Mouse (Mus musculus) embryonic facial prominence, embryonic 15.5 days (tissue): Measurements from ENCODE around the gene Pla2g4e. TPM values are rescaled to one million over a fixed set of nuclear protein-coding genes. Genes with fewer than 3 reads are reported as not detected.
A peak's percentile ranks its signal among the peaks of the same experiment; 100 is the strongest.

Source experiments
- ATAC-seq: fragments of 200-750 bp; cut with Nextera tagmentation; 2 replicates; pipeline ENCODE4 v1.8.0; 2017; ENCODE audit warnings: low read depth, moderate TSS enrichment; ENCODE audit not compliant: insufficient number of reproducible peaks, low FRiP score, low TSS enrichment
- H3K27ac ChIP-seq: fragments of 300-500 bp; sonication (generic); replicated peaks from 2 replicates; pipeline ENCODE4 v1.5.1; 2015; ENCODE audit warnings: mild to moderate bottlenecking, inconsistent platforms
- H3K27me3 ChIP-seq: fragments of 300-500 bp; sonication (generic); 2 replicates; pipeline ENCODE4 v1.6.1; 2015; ENCODE audit warnings: inconsistent platforms
- H3K36me3 ChIP-seq: fragments of 300-500 bp; sonication (generic); 2 replicates; pipeline ENCODE4 v1.6.1; 2015; ENCODE audit warnings: mild to moderate bottlenecking, inconsistent platforms
- H3K4me1 ChIP-seq: fragments of 300-500 bp; sonication (generic); 2 replicates; pipeline ENCODE4 v1.6.1; 2015; ENCODE audit warnings: inconsistent platforms
- H3K4me2 ChIP-seq: fragments of 300-500 bp; sonication (generic); replicated peaks from 2 replicates; pipeline ENCODE4 v1.6.1; 2015; ENCODE audit warnings: mild to moderate bottlenecking, inconsistent platforms
- H3K4me3 ChIP-seq: fragments of 300-500 bp; sonication (generic); replicated peaks from 2 replicates; pipeline ENCODE4 v1.5.1; 2015; ENCODE audit warnings: mild to moderate bottlenecking, inconsistent platforms
- H3K9ac ChIP-seq: fragments of 300-500 bp; sonication (generic); 2 replicates; pipeline ENCODE4 v1.6.1; 2015; ENCODE audit warnings: inconsistent platforms
- H3K9me3 ChIP-seq: fragments of 300-500 bp; sonication (generic); replicated peaks from 2 replicates; pipeline ENCODE4 v1.6.1; 2016; ENCODE audit warnings: inconsistent platforms
- WGBS: fragments of 180-500 bp; shearing (Covaris S2); methylation state at CpG from one replicate; pipeline ENCODE4 v1.1.7; 2015; 5-methylcytosine and 5-hydroxymethylcytosine counted together
- polyA plus RNA-seq: library from polyadenylated mRNA; unstranded; fragments of >200 nt; fragmentation: Nextera tagmentation; extraction: Ambion mirVana; gene quantifications from 2 replicates; pipeline ENCODE4 v1.2.1, GENCODE M21; 2015

The Pla2g4e gene
- 2.7 and 3.4 TPM in 2 replicates for polyA plus RNA-seq

DNA sequence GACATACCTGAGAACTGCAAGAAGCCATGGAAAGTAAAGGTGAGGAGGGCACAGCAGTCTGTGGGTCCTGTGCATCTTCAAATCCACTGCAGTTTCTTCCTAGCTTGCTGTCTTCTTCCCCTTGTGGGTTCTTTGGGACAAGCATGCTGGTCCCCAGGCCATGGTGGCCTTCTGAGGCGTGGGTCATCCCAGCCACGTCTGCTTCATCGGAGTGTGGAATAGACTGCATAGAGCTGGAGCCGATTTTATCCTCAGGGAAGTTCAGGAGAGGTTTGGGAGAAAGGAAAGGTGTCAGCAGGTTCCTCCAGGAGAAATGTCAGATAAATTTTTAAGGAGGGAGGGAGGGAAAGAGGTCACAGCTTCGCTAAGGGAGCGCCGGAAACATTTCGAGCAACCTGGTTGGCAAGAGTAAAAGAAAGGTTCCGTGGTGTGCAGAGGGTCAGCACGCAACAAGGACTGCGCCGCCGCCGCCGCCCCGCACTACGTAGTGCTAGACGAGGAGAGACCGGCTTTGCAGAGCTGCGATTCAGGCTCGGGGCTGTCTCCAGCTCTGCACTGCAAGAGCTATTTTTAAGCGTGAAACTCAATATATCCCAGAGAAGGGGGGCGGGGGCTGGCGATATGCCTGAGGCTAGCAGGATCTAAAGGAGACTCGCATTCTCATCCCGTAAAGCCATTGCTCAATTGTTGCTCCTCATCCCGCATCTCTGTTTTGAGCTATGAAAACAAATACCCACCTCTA lies at the start of gene Pla2g4e:
Gene Pla2g4e (minus strand): TSS at position 657 of the 742 bp plus-strand sequence.
- H3K27ac ChIP-seq, result no peak within 1 kb of the TSS
- 0 out of 2 replicates have a peak within 1 kb of the TSS, but pooled peaks have one; percentile 6 for H3K9ac ChIP-seq
- H3K4me1 ChIP-seq, result peaks cover 13% of the 10 kb centered on the region; the same call in 1 of the 2 replicates
- peak within 1 kb of the TSS; percentile 80 for H3K4me2 ChIP-seq
- peak; percentile 65 for ATAC-seq
- no peaks in the 10 kb centered on the region for H3K9me3 ChIP-seq
- no peaks in the 10 kb centered on the region for H3K36me3 ChIP-seq
- 4% methylated on average over 27 of the region's 27 CpGs for WGBS
- peak within 1 kb of the TSS; percentile 41 for H3K4me3 ChIP-seq
- H3K27me3 ChIP-seq, result no peaks in the 10 kb centered on the region; the same call in 1 of the 2 replicates

DNA sequence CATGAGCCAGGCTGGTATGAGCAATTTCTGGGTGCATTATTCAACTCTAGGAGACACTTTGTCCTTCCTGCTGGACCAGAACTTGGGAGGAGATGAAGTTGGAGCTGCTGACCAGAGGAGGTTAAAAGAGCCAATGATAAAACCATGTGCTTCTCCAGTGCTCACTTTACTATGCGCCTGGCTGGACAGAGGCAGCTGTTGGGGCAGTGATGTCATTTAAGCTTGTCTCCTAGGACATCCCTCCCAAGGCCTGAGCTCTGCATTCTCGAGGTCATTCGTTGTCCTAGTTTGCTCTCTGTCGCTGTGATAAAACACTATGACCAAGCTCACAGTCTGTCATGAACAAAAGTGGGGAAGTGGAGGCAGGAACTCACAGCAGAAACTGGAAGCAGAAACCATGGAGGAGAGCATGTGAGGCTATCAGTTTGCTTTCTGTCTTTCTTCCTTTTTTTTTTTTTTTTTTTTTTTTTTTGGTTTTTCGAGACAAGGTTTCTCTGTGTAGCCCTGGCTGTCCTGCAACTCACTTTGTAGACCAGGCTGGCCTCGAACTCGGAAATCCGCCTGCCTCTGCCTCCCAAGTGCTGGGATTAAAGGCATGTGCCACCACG lies 46.4 kb upstream of the Pla2g4e start:
- Histone ChIP-seq H3K36me3 (no peaks in the 10 kb centered on the region), H3K9ac (no peak overlapping the region), H3K27ac (no peak overlapping the region), H3K9me3 (no peaks in the 10 kb centered on the region), H3K4me3 (no peak overlapping the region), H3K4me2 (no peak overlapping the region), H3K27me3 (no peaks in the 10 kb centered on the region), H3K4me1 (no peaks in the 10 kb centered on the region)
- no peak for ATAC-seq
- 83% methylated on average over 8 of the region's 9 CpGs for WGBS

DNA sequence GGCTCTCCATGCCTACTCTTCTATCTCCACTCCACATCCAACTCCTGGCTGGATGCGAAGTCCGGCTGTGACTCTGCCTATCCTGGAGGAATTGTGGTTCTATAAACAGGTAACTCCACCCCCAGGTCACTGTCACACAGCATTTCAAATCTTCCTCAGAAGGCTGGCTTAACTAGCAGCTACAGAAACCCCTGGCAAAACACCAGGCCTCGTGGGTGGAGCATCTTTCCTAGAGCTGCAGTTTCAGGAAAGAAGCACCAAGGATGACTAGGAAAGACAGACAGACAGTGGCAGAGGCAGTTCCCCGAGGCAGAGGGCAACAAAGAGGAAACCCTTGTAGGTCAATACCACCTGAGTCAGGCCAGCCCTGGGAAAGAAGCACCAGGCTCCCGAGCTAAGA lies 43.9 kb upstream of the Pla2g4e start, which contains the start of gene Pla2g4d:
Gene Pla2g4d (minus strand): TSS at position 203 of the 400 bp plus-strand sequence.
- 70% methylated on average over 5 of the region's 5 CpGs for WGBS
- H3K9me3 ChIP-seq, result no peaks in the 10 kb centered on the region
- no peaks in the 10 kb centered on the region for H3K27me3 ChIP-seq
- H3K36me3 ChIP-seq, result no peaks in the 10 kb centered on the region
- H3K4me1 ChIP-seq, result no peaks in the 10 kb centered on the region
- no peak within 1 kb of the TSS for H3K4me2 ChIP-seq
- no peak within 1 kb of the TSS for H3K27ac ChIP-seq
- no peak within 1 kb of the TSS for H3K4me3 ChIP-seq
- H3K9ac ChIP-seq, result no peak within 1 kb of the TSS
- ATAC-seq, result no peak

DNA sequence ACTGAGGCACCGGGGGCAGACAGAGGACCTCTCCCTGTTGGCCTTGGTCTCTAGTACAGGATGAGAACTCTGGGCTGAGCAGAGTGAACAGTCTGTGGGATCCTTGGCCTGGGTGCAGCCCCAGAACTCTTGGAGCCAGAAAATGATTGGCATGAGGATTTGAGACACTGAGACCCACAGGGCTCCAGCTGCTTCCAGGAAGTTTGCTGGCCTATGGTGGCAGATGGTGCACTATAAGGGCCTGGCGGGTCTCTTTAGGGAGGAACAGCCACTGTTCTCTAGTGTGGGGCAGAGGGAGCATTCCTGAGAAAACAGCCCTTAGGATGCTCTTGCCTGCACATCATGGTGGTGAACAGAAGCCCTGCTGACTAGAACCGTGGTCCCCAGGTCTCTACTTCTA lies 43.3 kb upstream of the Pla2g4e start:
- H3K9ac ChIP-seq, result no peak overlapping the region
- ATAC-seq, result no peak

DNA sequence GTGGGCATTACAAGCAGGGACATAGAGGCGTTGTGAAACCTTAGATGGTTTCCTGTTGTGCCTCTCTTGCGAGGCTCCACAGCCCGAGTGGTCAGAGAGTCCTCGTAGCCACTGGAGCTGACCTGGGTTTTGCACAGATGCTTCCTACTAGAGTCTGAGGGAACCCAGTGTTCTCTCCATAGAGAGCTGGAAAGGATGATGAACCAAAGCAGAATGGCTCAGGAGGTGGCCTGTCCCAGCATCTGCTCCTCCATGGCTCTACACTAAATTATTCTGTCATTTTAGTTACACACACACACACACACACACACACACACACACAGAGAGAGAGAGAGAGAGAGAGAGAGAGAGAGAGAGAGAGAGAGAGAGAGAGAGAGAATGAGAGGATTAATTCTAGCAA lies 40.5 kb upstream of the Pla2g4e start:
- no peak overlapping the region for H3K9ac ChIP-seq
- H3K27me3 ChIP-seq, result no peaks in the 10 kb centered on the region
- WGBS, result 62% methylated on average over 4 of the region's 4 CpGs
- no peak for ATAC-seq
- H3K4me2 ChIP-seq, result no peak overlapping the region
- no peaks in the 10 kb centered on the region for H3K36me3 ChIP-seq
- no peaks in the 10 kb centered on the region for H3K4me1 ChIP-seq
- H3K4me3 ChIP-seq, result no peak overlapping the region
- H3K9me3 ChIP-seq, result no peaks in the 10 kb centered on the region
- no peak overlapping the region for H3K27ac ChIP-seq

More for the DNA sequence above, 43.3 kb upstream of the Pla2g4e start:
- H3K27ac ChIP-seq, result no peak overlapping the region
- no peaks in the 10 kb centered on the region for H3K9me3 ChIP-seq
- H3K27me3 ChIP-seq, result no peaks in the 10 kb centered on the region
- H3K4me1 ChIP-seq, result no peaks in the 10 kb centered on the region
- no peak overlapping the region for H3K4me3 ChIP-seq
- WGBS, result 86% methylated on average over 3 of the region's 3 CpGs
- no peaks in the 10 kb centered on the region for H3K36me3 ChIP-seq
- H3K4me2 ChIP-seq, result no peak overlapping the region

DNA sequence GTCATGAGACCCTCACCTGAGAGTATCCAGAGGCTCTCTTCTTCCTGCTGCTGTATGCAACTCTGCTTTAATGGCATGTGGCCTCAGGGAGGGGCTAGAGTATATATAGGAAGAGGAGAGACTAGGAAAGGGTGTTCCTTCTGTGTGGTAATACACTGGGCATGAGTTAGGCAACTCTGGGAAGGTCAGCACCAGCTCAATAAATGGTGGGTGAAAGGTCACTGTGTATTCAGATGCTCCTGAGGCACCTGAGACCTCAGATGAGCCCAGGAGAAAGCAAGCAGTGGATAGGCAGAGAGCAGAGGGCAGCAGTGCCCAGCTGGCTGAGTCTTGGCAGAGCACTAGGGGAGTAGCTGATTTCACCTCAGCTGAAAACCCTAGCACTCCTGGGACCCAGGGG lies 39.6 kb upstream of the Pla2g4e start:
- Histone ChIP-seq H3K36me3 (no peaks in the 10 kb centered on the region), H3K9me3 (no peaks in the 10 kb centered on the region), H3K4me3 (no peak overlapping the region), H3K27me3 (no peaks in the 10 kb centered on the region), H3K4me2 (no peak overlapping the region), H3K27ac (no peak overlapping the region), H3K9ac (no peak overlapping the region), H3K4me1 (no peaks in the 10 kb centered on the region)
- ATAC-seq, result no peak

DNA sequence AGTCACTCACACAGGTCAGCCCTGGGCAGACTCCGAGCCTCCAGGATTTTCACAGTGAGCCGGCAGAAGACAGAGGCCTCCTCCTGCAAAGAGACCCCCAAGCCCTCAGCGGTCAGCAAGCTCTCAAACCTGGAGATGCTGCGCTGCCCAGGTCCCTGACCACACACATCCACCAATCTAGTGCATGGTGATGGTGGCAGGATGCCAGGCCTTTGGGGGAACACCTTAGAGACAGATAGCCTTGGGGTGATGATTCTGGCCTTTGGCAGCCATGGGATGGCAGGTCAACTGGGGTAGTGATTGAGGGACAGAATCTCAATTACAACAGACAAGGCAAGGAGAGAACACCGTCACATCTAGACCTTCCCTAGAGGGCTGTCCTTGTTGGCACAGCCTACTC lies 39.0 kb upstream of the Pla2g4e start:
- Histone ChIP-seq H3K27me3 (no peaks in the 10 kb centered on the region), H3K4me3 (no peak overlapping the region), H3K36me3 (no peaks in the 10 kb centered on the region), H3K4me2 (no peak overlapping the region), H3K4me1 (no peaks in the 10 kb centered on the region), H3K27ac (no peak overlapping the region), H3K9ac (no peak overlapping the region), H3K9me3 (no peaks in the 10 kb centered on the region)
- 81% methylated on average over 5 of the region's 5 CpGs for WGBS
- ATAC-seq, result no peak

DNA sequence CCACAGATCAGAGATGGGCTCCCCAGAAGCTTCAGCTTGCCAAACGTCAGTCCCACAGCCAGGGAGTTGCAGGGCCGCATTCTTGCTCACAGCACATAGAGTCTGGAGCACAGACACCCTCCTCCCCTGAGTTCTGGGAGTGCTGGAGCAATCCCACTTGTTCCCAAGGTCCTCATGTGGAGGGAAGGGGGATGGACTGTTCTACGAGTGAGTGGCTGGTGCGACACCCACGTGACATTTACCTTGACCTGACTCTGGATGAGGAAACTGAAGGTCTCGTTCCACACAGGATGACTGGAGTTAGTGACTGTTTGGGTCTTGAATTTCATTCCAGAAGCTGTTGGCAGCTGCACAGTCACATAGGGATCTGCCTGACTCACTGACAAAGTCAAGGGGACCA lies 38.4 kb upstream of the Pla2g4e start:
- no peaks in the 10 kb centered on the region for H3K4me1 ChIP-seq
- no peaks in the 10 kb centered on the region for H3K36me3 ChIP-seq
- no peak overlapping the region for H3K9ac ChIP-seq
- no peak overlapping the region for H3K27ac ChIP-seq
- WGBS, result 31% methylated on average over 6 of the region's 6 CpGs
- no peaks in the 10 kb centered on the region for H3K9me3 ChIP-seq
- H3K4me3 ChIP-seq, result no peak overlapping the region
- no peaks in the 10 kb centered on the region for H3K27me3 ChIP-seq
- no peak for ATAC-seq
- no peak overlapping the region for H3K4me2 ChIP-seq

DNA sequence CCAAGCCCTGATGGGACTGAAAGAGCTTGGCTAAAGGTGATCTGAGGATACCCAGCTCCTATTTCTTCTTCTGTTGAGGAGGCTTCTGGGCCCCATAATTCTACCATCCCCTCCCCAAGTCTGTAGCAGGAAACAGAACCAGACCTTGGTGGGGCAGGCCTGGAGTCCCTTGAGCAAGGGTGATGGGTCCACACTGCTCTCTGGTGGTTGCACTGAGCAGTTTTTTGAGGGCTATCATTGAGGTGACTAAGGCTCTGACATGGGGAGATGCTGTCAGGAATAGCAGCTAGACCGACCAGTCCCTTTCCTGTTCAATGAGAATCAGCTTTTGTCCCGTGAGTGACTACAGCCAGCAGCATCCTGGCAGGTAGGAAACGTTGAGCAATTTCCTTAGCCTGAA lies 36.1 kb upstream of the Pla2g4e start:
- Histone ChIP-seq H3K36me3 (no peaks in the 10 kb centered on the region), H3K9me3 (no peaks in the 10 kb centered on the region), H3K9ac (no peak overlapping the region), H3K4me3 (no peak overlapping the region), H3K4me2 (no peak overlapping the region), H3K27me3 (no peaks in the 10 kb centered on the region), H3K4me1 (no peaks in the 10 kb centered on the region), H3K27ac (no peak overlapping the region)
- ATAC-seq, result no peak
- 55% methylated on average over 3 of the region's 3 CpGs for WGBS

DNA sequence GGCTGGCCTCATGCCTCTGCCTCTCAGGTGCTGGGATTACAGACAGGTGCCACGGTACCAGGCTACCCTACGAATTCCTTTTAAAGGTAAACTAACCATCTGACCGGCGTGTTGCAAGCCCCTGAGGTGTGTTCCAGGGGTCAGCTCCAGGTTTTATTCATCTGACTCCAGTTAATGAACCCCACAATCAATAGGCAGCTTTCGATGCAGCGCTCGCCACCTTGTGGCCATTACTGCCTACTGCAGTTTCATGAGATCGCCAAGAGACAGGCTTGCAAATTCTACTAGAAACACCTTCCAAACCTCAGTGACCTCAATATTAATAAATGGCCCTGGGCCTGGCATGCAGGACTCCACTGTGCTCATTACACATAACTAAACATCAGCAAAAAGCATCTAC lies 34.8 kb upstream of the Pla2g4e start:
- Histone ChIP-seq H3K4me1 (no peaks in the 10 kb centered on the region), H3K9me3 (no peaks in the 10 kb centered on the region), H3K27ac (no peak overlapping the region), H3K36me3 (no peaks in the 10 kb centered on the region), H3K4me2 (no peak overlapping the region), H3K9ac (no peak overlapping the region), H3K4me3 (no peak overlapping the region), H3K27me3 (no peaks in the 10 kb centered on the region)
- ATAC-seq, result no peak
- 15% methylated on average over 8 of the region's 8 CpGs for WGBS

DNA sequence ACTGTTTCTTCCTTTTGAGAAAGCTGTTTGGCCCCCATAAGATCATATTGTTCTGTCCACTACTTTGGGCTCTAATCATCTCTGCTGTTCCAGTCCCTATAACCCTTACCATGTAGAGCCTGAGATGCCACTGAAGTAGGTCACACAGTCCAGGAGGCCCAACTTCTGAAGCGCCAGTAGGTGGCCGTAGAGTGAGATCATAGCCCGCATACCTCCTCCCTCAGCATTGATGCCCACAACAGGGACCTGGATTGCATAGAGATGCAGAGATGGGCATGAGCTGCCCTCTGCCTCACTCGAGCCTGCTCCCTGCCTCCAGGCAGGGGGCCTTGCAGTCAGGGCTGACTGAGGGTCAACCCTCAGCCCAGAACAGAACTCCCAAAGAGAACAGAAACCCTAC lies 31.8 kb upstream of the Pla2g4e start:
- H3K4me2 ChIP-seq, result no peak overlapping the region
- no peak for ATAC-seq
- H3K9me3 ChIP-seq, result no peaks in the 10 kb centered on the region
- H3K9ac ChIP-seq, result no peak overlapping the region
- H3K36me3 ChIP-seq, result no peaks in the 10 kb centered on the region
- no peaks in the 10 kb centered on the region for H3K27me3 ChIP-seq
- H3K27ac ChIP-seq, result no peak overlapping the region
- WGBS, result 79% methylated on average over 4 of the region's 4 CpGs
- no peaks in the 10 kb centered on the region for H3K4me1 ChIP-seq
- no peak overlapping the region for H3K4me3 ChIP-seq
